Mouse (Mus musculus) c-Kit-positive CD71-positive TER-119-negative erythroid progenitor cells, embryonic 14.5 days (primary cell): ENCODE measurements around the gene Plcb2.
A peak's percentile ranks its signal among the peaks of the same experiment; 100 is the strongest.

Experiments used
- DNase-seq: peaks from one replicate; pipeline ENCODE4 v3.0.0-alpha.2; 2013; ENCODE audit warnings: low read depth

The Plcb2 gene

GRCm38 (mm10) chr2:118728337-118728736 lies at the start of gene Plcb2:
Gene Plcb2 (minus strand): TSS chr2:118728438.
- DNase-seq, result no peak

- DNase-seq, result no peak
Measured at GRCm38 (mm10) chr2:118776295-118776694, 48.1 kb upstream of the Plcb2 start.

- DNase-seq, result no peak
Measured at GRCm38 (mm10) chr2:118775846-118776245, 47.6 kb upstream of the Plcb2 start.

- DNase-seq, result no peak
Measured at GRCm38 (mm10) chr2:118775396-118775795, 47.2 kb upstream of the Plcb2 start.

- no peak for DNase-seq
Measured at GRCm38 (mm10) chr2:118774536-118774935, 46.3 kb upstream of the Plcb2 start.

GRCm38 (mm10) chr2:118772158-118772874 lies 44.1 kb upstream of the Plcb2 start, which contains the start of gene Phgr1:
Gene Phgr1 (plus strand): TSS chr2:118772769.
- no peak for DNase-seq

- no peak for DNase-seq
Measured at GRCm38 (mm10) chr2:118766041-118767033, 38.1 kb upstream of the Plcb2 start.

- DNase-seq, result no peak
Measured at GRCm38 (mm10) chr2:118764875-118765274, 36.6 kb upstream of the Plcb2 start.

- no peak for DNase-seq
Measured at GRCm38 (mm10) chr2:118764094-118764831, 36.0 kb upstream of the Plcb2 start.

GRCm38 (mm10) chr2:118763469-118763868 lies 35.2 kb upstream of the Plcb2 start:
- no peak for DNase-seq

- DNase-seq, result no peak
Measured at GRCm38 (mm10) chr2:118762784-118763148, 34.5 kb upstream of the Plcb2 start.

GRCm38 (mm10) chr2:118761906-118762783 lies 33.9 kb upstream of the Plcb2 start, which contains the start of gene Ccdc9b:
Gene Ccdc9b (minus strand): TSS chr2:118762661.
- DNase-seq, result no peak

- DNase-seq, result no peak
Measured at GRCm38 (mm10) chr2:118761358-118761757, 33.1 kb upstream of the Plcb2 start.

GRCm38 (mm10) chr2:118760311-118761025 lies 32.2 kb upstream of the Plcb2 start:
- no peak for DNase-seq

- DNase-seq, result peak; percentile 72
Measured at GRCm38 (mm10) chr2:118759828-118760227, 31.6 kb upstream of the Plcb2 start.

- DNase-seq, result no peak
Measured at GRCm38 (mm10) chr2:118756103-118756502, 27.9 kb upstream of the Plcb2 start.

- no peak for DNase-seq
Measured at GRCm38 (mm10) chr2:118755407-118755806, 27.2 kb upstream of the Plcb2 start.

GRCm38 (mm10) chr2:118754143-118754542 lies 25.9 kb upstream of the Plcb2 start:
- DNase-seq, result no peak

- no peak for DNase-seq
Measured at GRCm38 (mm10) chr2:118752792-118753108, 24.5 kb upstream of the Plcb2 start.
